Mouse (Mus musculus): ENCODE measurements around the gene Myom3.

Gene Myom3

GRCm38 (mm10) chr4:135857597-135858186 is 98.2 kb downstream of the Myom3 start:
- DNase-seq: no peak
